ENCODE assay signal across 19 mouse cellular contexts in the genomic region with DNA sequence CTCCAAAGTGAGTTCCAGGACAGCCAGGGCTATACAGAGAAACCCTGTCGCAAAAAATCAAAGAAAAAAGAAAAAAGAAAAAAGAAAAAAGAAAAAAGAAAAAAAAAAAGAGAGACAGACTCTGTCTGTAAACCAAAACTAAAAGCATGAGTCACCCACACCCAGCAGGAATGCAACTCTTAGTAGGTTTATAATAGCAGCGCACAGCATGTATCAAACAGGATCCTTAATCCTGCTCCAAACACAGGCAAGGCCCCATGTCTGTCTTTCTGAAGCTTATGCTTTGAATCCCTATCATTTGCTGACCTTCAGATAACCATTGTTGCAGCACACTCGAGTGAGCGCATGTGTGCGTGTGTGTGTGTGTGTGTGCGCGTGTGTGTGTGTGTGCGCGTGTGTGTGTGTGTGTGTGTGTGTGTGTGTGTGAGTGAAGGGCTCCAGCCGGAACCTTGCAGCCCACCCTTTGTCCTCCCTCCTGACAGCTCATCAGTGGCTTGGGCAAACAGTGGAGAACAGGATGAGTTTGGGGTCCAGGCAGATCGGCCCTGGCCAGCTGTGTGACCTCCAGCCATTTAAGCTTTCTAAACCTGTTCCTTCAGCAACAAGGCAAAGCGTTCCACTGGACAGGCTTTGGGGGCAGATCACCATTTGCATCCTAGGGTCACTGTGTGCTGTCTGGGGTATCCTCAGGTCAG. TPM values are rescaled to one million over a fixed set of nuclear protein-coding genes. Genes with fewer than 3 reads are reported as not detected.
"Had no signal": no experiment of that assay in that cellular context is flagged by ENCODE, and none has a peak within 500 bp of the region (broad histone marks: within the 10 kb centered on the region; RNA-seq: fewer than 3 reads in every experiment).

No protein-coding gene starts in this region.

- DNase-seq: kidney, adult 9 months; kidney, postnatal 36 days; liver; liver, embryonic 13.5 days; liver, postnatal 0 days; retina, postnatal 1 day; right cerebral cortex, postnatal 14 days had no signal

- H3K9me3 ChIP-seq: limb, embryonic 12.5 days; liver, embryonic 13.5 days; neural tube, embryonic 13.5 days had no signal

- H3K4me3 ChIP-seq: layer of hippocampus, adult 2 months; limb, embryonic 12.5 days; liver, embryonic 13.5 days; neural tube, embryonic 13.5 days had no signal

- H3K4me2 ChIP-seq: limb, embryonic 12.5 days; liver, embryonic 13.5 days; neural tube, embryonic 13.5 days had no signal

- H3K9ac ChIP-seq: limb, embryonic 12.5 days; liver, embryonic 13.5 days; liver, postnatal 0 days; neural tube, embryonic 13.5 days had no signal

- ATAC-seq: inflammation-experienced regulatory T-cells, adult 6 months; intestine, postnatal 0 days; liver, postnatal 0 days had no signal

- H3K27me3 ChIP-seq: limb, embryonic 12.5 days; liver, embryonic 13.5 days; neural tube, embryonic 13.5 days had no signal

- H3K27ac ChIP-seq: kidney, postnatal 0 days; layer of hippocampus, adult 2 months; limb, embryonic 12.5 days; liver, embryonic 13.5 days; neural tube, embryonic 13.5 days; stomach, postnatal 0 days had no signal

- H3K36me3 ChIP-seq: limb, embryonic 12.5 days; liver, embryonic 13.5 days; neural tube, embryonic 13.5 days had no signal

RNA-seq across cellular contexts. Expression of gene Tex35, which starts 47.9 kb away (rescaled TPM):
- total RNA-seq: layer of hippocampus, adult 2 months; layer of hippocampus, postnatal 10 days; left cerebral cortex, postnatal 36 days; megakaryocyte progenitor cell, adult 5-6 weeks; monocyte, adult 5-6 weeks had no signal
- polyA plus RNA-seq: intestine, postnatal 0 days; kidney, postnatal 0 days; limb, embryonic 12.5 days; liver, embryonic 13.5 days; liver, postnatal 0 days; neural tube, embryonic 13.5 days; spleen, adult 2 months; stomach, postnatal 0 days had no signal
